Mouse (Mus musculus) liver, adult (tissue): ENCODE measurements at regions not wholly inside any gene's neighbourhood (a gene's known extent, or its start where the extent isn't known, plus 50 kb on each side); places are given as distances from the start of the nearest gene placed in this dataset.

Experiments
- GATA4 ChIP-seq: IDR thresholded peaks from 2 replicates; pipeline ENCODE4 v1.6.1; 2014; ENCODE audit warnings: mild to moderate bottlenecking, low read length; ENCODE audit not compliant: insufficient replicate concordance

DNA sequence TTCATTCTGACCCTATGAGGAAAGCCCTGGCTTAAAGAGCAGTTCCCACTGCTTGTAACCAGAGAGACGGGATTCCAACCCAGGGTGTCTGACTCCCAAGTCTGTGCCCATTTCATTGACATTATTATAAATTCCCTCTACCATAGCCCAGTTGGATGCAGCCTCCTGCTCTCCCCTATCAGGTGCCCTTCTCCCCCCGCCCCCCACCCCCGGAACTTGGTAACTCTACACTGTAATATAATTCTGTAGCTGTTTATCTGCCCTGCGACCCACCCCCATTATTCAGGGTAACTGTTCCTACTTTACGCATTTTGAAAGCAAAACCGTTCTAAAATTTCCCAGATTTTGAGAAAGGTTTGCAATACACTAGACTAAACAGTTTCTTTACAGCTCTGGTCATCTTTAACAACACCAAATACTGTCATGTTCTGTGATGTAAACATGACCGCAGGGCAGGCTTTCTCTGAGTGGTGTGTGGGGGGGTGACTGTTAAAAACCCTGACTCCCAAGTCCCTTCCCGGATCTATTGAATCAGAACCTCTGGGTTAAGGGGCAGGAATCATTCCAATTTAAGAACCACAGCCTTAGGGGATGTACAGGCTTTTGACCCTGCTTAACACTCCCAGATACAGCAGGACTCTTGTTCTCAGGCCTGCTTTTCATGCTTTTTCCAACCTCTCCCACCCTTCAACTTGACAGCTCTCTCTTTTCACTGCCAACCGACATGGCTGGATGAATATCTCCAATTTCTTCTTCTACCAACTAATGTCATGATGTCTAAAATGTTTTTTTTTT lies 283.8 kb downstream of the Dhx15 start:
- no peak for TF ChIP-seq GATA4

DNA sequence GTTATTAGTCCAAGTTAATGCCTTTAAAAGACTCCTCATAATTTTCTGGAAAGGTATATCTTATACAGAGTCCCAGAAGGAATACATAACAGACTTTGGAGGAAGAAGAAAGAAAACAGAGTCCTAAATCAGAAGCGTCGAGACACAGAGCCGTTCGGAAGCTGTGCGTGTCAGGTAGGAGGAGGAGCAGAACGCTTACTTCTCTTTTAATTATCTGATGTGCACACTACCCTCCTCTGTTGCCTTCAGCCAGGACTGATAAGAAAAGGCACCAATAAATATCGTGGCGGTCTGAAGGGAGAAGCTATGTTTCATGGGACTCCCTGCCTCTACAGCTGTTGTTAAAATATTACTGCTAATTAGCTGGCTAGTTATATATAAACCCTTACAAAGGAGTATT lies 296.2 kb downstream of the Dhx15 start:
- no peak for TF ChIP-seq GATA4

DNA sequence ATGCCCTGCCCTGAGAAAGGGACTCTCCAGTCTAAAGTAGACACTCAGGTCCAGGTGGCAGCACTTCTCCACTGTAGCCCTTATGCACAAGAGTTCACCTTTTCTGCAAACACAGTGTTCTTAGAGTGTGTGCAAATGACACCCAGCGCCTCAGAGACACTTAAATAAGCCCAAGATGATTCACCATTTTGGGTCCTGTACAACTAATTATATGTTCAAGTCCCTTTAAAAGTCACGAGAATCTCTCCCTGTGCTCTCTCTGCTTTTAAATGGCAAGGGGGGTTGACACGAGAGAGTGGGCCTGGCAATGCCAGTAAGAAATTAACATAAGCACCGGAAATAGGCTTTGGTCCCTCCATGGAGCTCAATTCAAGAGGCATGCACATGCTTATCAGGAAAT lies 299.0 kb downstream of the Dhx15 start:
- no peak for TF ChIP-seq GATA4

DNA sequence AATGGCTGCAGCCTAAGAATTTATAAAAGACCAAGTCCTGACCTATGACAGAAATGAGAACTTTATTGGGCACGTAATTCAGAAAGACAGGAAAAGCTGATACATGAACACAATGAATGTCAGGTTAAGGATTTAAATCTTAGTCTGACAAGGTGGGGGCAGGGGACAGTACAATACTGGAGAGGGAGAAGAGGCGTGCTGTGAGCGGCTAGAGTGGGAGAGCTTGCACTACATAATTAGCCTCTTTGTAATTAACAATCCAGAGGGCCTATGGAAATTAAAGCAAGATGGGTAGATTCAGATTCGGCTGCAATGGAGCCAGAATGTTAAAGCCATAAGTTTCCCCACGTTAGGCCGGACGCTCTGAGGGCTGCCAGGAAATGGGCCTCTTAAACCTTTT lies 301.9 kb downstream of the Dhx15 start:
- TF ChIP-seq GATA4: no peak

DNA sequence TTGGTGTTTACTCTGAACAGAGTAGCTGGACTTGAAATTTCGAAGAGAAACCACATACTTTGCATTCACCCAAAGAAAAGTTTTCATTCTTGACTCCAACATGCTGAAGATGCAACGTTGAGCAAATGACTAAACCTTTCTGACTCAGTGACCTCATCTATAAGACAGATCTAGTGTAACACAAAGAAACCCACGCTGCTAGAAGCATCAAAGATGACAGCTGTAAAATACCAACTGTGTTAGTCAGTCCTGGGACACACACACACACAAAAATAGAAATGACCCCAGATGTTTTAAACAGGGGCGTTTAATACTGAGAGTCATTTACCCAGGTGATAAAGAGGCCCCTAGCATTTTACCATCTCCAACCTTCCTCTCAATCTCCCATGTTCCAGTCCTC lies 307.7 kb downstream of the Dhx15 start:
- no peak for TF ChIP-seq GATA4

DNA sequence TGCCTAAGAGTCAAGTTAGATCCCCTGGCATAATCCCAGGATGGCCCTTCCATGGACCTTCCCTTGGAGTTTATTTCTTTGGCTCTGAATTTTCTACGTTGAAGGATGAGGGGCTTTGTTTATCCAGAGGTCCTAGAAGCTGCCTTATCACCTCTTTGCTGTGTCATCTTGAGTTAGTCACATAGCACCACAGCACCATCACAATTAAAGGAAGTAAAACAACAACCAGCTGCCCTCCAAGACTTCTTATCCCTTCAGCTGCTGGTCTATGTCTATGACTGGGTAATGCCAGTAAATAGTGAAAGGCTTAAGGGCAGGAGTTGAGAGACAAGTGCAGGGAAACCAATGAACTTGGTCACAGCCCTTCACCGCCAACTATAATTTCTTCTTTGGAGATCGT lies 308.1 kb downstream of the Dhx15 start:
- no peak for TF ChIP-seq GATA4

DNA sequence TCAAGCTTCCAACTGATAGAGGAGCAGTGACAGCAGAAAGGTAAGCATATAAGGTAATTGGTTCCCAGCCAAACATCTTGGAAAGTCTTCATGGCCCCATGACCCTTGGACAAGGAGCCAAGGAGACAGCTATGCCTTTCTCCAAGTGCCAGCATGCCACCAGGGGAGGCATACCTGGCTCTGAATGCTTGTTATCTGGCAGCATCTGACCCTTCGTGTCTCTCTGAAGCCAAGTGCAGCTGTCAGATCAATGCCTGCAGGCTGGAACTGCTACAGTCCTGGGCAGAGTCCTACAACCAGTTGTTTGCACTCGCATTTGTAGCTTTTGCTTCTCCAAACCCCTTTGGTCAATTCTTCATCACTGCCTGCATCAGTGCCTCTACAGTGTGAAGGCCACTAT lies 309.3 kb upstream of the Ppargc1a start:
- peak; percentile 91 for TF ChIP-seq GATA4

DNA sequence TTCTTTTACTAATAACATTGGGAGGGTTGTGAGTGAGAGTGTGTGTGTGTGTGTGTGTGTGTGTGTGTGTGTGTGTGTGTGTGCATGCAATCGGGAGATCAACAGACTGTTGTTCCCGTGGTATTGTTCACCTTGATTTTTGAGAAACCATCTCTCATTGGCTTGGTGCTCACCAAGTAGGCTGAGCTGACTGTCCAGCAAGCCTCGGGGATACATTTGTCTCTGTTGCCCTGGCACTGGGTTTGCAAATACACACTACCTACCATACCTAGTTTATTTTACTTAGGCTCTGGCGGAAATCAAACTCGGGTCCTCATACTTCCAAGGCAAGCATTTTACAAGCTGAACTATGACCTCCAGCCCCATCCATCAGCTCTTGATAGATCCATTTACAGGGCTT lies 306.0 kb upstream of the Ppargc1a start:
- TF ChIP-seq GATA4: no peak

DNA sequence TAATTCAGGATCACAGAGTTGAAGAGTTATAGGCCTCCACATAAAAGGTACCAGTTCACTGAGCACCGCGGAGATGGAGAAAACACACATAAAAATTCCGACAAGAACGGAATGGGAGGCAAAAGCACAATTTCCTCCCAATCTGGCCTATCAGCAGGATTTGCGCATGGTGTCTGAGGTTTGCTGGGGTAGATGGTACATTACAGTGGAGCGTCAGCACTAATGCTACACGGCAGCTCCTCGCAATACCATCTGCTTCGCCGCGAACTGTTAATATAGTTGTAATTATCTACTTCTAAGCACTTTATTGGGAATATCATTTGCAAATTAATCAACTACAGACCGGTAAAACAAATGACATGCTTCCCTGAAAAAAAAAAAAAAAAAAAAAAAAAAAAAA lies 304.2 kb upstream of the Ppargc1a start:
- no peak for TF ChIP-seq GATA4

DNA sequence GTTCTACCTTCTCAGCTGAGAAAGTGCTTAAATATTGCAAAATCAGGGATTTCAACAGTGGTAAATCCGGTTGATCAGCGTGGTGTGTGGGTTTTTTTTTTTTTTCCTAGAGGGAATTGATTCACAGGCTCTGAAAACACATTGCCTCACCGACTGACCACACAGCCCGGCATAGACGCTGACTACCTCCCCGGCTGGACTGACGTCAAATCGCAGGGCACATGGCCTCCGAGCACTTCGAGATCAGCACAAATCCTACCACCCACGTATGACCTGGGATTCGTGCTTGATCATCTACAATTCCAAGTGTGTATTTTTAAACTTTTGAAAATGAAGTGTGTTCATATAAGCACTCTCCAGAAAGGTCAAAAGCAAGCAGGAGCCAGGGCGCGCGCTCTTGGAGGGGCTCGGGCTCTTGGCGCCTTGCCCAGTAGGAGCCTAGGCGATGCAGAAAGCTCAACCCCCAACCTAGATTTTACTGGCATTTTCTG lies 300.7 kb upstream of the Ppargc1a start:
- TF ChIP-seq GATA4: no peak

DNA sequence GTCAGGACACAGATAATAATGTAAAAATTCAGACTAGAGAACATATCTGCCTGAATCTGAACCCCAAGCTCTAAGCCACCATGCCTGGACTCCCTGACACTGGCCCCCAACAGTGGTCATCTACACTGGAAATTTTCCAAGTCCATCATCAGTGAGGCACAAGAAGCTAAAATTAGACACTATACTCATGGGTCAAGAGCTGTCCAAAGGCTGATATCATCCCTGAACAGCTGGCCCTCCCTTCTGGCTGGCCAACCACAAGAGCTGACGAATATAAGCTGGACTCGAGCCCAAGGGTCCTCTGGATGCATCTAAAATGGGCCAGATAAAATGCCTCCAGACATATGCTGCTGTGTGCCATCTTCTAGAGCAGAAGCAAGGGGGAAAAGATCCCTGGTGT lies 298.5 kb upstream of the Ppargc1a start:
- no peak for TF ChIP-seq GATA4

DNA sequence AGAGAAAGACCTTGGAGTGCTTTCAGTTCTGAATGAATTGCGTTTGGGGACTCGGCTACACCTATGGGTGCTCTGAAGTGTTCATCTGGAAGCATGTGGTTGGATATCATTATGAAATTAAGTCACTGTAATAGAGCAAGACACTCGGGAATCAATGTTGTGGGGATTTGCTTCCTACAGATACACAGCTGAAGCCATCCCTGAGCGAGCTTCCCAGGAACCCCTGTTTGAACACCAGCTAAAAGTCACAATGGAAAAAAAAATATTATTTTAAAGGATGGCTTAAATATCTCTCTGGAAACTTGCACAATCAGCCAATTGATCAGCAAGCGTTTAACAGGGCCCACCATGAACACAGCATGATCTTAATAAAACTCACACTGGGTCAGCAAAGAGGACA lies 293.0 kb upstream of the Ppargc1a start:
- TF ChIP-seq GATA4: no peak

DNA sequence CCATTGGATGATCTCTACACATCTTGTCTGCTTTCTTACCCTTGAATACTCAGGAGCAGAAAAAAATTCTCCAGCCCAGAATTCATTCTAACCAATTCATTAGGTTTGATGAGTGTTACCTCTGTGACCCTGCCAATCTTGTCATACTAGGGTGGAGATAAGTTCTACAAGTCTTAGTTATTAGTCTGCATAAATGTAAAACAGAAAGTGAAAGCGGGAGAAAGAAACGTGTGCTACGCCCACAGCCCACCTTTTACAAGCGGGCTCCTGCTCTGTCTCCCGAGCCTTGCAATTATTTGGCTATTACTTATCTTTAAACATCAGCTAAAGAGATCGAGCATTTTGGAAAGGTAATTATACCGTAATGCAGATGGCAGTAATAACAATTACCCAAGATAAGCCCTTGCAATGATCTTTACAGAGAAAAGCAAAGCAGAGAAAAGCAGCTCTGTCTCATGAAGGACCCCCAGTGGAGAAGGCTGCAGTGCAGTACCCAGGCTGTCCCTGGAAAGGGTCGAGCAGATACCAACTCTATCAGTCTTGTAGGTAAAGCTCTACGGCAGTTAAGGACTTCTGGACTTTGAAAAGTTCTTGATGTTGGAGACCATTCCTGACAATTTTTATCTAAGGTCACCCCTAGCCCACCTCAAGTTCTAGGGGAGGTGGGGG lies 286.1 kb upstream of the Ppargc1a start:
- no peak for TF ChIP-seq GATA4

DNA sequence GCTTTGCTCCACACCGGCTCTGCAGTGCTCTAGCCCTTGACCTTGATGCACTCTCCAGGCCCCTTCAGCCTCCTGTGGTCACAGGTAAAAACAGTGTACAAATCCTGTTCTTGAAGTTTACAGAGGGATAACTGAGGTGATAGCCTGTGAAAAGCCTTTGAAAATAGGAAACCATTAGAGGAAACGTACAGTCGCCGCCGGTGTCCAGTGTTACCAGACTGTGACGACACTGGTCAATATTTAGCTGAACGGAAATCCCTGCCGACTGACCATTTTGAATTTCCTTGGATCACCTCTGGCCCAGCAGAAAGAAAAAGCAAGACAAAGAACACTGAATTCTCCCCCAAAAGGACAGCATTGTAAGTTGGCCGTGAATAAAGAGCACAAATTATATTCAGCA lies 282.6 kb upstream of the Ppargc1a start:
- no peak for TF ChIP-seq GATA4

DNA sequence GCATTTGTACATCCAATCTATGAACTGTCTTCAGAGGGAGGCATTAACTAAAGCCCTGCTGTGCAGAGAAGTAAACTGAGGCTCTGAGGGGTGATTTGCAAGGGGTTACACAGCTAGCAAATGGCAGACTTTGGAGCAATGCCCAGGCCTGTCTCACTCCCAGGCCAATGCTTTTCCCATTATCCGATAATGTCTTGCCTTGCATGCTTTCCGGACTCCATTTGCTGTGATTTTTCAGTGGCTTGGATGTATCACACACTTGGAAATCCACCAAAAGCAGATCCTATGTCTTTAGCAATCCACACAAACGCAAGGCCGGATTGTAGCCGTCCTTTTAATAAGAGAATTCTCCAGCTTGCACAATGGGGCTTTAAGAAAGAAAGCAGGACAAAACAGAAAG lies 281.7 kb upstream of the Ppargc1a start:
- no peak for TF ChIP-seq GATA4

DNA sequence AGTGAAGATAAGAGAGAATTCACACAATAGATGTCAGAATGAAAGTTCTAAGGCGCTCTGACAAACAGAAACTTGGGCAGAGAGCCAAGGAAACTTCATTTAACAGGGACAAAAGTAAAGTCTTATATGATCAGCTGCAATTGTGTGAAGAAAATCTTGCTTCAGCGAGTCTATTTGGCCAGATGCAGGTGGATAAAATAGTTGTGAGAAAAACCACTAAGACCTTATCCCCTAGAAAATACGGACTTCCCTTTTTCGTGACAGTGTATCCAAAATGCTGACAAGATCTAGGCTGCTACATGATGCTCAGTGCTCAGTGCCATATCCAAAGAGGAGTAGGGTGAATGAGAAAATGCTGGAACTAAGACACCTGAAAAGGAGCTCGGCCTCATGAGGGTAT lies 274.7 kb upstream of the Ppargc1a start:
- TF ChIP-seq GATA4: no peak

DNA sequence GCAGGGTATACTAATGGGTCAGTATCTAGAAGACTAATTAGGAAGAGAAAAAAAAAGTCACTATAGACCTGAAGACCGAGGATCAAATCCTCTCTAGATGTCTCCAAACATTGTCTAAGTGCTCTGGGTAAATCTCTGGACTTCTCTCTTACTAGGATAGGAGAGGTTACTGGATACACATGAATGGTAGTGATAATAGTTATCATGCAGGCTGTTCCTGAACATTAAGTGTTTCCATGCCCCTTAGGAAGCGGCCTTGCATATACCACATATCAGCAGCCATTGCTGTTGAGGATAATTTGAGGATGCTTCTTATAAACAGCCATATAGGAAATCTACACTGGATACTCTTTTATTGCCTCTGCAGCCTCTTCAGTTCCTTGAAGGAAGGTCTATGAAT lies 274.2 kb upstream of the Ppargc1a start:
- TF ChIP-seq GATA4: no peak
